Mouse (Mus musculus): ENCODE measurements around the gene Il22ra2. TPM values are rescaled to one million over a fixed set of nuclear protein-coding genes. Genes with fewer than 3 reads are reported as not detected.

The Il22ra2 gene
- total RNA-seq, 4 experiments from 2014 or later = not detected

Other genes starting within 250 kb of the Il22ra2 start
- gene Ifngr1, start 30.0 kb upstream of the Il22ra2 start, total RNA-seq (2022) = 10 to 100 TPM; 20.6 to 30.4 (median 25.0) TPM
- not detected for gene Il20ra, start 90.6 kb downstream of the Il22ra2 start, total RNA-seq (2022)
- under 1 TPM; 0.41 to 0.62 (median 0.60) TPM for gene Slc35d3, start 229.5 kb downstream of the Il22ra2 start, total RNA-seq (2022)